Mouse (Mus musculus) limb, embryonic 12.5 days (tissue): ENCODE measurements around the gene Gm6169. TPM values are rescaled to one million over a fixed set of nuclear protein-coding genes. Genes with fewer than 3 reads are reported as not detected.

Experiments used
- ATAC-seq: fragments of 200-750 bp; cut with Nextera tagmentation; 2 replicates; pipeline ENCODE4 v1.8.0; 2017; ENCODE audit warnings: low read depth, moderate TSS enrichment; ENCODE audit not compliant: insufficient number of reproducible peaks, insufficient read depth, low FRiP score, low TSS enrichment
- H3K27ac ChIP-seq: fragments of 300-500 bp; sonication (generic); 2 replicates; pipeline ENCODE4 v1.5.1; 2016; ENCODE audit warnings: mild to moderate bottlenecking, moderate library complexity
- H3K27me3 ChIP-seq: fragments of 300-500 bp; sonication (generic); 2 replicates; pipeline ENCODE4 v1.6.1; 2016; ENCODE audit warnings: mild to moderate bottlenecking, moderate library complexity
- H3K36me3 ChIP-seq: fragments of 300-500 bp; sonication (generic); 2 replicates; pipeline ENCODE4 v1.6.1; 2016; ENCODE audit warnings: mild to moderate bottlenecking, moderate library complexity
- H3K4me1 ChIP-seq: fragments of 300-500 bp; sonication (generic); replicated peaks from 2 replicates; pipeline ENCODE4 v1.6.1; 2016
- H3K4me2 ChIP-seq: fragments of 300-500 bp; sonication (generic); 2 replicates; pipeline ENCODE4 v1.6.1; 2016; ENCODE audit warnings: mild to moderate bottlenecking, moderate library complexity
- H3K4me3 ChIP-seq: fragments of 300-500 bp; sonication (generic); replicated peaks from 2 replicates; pipeline ENCODE4 v1.5.1; 2016; ENCODE audit warnings: mild to moderate bottlenecking
- H3K9ac ChIP-seq: fragments of 300-500 bp; sonication (generic); replicated peaks from 2 replicates; pipeline ENCODE4 v1.6.1; 2016; ENCODE audit warnings: mild to moderate bottlenecking, moderate library complexity
- H3K9me3 ChIP-seq: fragments of 300-500 bp; sonication (generic); 2 replicates; pipeline ENCODE4 v1.6.1; 2016; ENCODE audit warnings: mild to moderate bottlenecking, moderate library complexity
- WGBS: fragments of 180-500 bp; shearing (Covaris S2); methylation state at CpG from one replicate; pipeline ENCODE4 v1.1.7; 2016; 5-methylcytosine and 5-hydroxymethylcytosine counted together
- polyA plus RNA-seq: library from polyadenylated mRNA; unstranded; fragments of >200 nt; fragmentation: Nextera tagmentation; extraction: Ambion mirVana; gene quantifications from 2 replicates; pipeline ENCODE4 v1.2.1, GENCODE M21; 2016

Gm6169 gene
- polyA plus RNA-seq, 1 experiment from 2014 or later: 1.3 TPM

DNA sequence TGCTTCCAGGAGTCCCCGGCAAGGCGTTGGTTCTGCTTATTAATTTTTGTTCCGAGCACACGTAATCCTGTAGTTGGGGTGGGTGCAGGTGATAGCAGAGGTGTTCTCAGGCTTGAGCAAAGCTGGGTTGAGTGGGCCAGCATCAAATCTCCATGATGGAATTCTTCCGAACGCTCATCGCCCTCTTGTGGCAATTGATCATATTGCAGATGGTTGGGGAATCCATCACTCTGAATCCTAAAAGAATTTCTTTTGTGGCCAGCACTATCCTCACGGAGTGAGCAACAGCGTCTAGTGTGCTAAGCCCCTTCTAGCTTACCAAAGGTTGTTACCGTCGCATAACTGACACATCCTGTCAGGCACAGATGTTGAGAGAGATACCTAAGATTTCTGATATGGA lies 46.4 kb downstream of the Gm6169 start:
- WGBS: 22% methylated on average over 11 of the region's 11 CpGs

DNA sequence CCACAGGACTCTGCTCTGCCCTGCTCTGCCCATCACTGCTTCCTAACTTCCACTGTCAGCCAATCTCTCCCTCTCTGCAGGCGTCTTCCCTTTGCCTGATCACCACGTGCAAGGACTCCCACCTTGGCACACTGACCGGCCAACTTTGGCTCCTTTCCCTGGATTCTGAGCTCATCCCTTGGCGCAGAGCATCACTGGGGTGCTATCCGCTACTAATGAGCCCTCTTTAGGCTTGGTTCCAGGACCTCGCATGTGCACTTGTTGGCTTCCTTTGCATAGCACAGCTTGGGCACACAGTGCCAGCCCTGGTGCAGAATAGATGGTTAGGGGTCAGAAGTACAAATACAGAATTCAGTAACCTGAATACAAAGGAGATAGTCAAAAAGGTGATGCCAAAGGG lies 47.9 kb downstream of the Gm6169 start:
- H3K9ac ChIP-seq: no peak overlapping the region
- no peak overlapping the region for H3K27ac ChIP-seq
- no peak for ATAC-seq
- no peaks in the 10 kb centered on the region for H3K36me3 ChIP-seq
- H3K9me3 ChIP-seq: no peaks in the 10 kb centered on the region
- H3K27me3 ChIP-seq: no peaks in the 10 kb centered on the region
- H3K4me1 ChIP-seq: no peaks in the 10 kb centered on the region
- WGBS: 83% methylated on average over 6 of the region's 6 CpGs
- no peak overlapping the region for H3K4me3 ChIP-seq
- H3K4me2 ChIP-seq: no peak overlapping the region

More for the DNA sequence above, 46.4 kb downstream of the Gm6169 start:
- H3K4me3 ChIP-seq: no peak overlapping the region
- no peaks in the 10 kb centered on the region for H3K4me1 ChIP-seq
- no peak overlapping the region for H3K9ac ChIP-seq
- H3K36me3 ChIP-seq: no peaks in the 10 kb centered on the region
- H3K27ac ChIP-seq: no peak overlapping the region
- H3K27me3 ChIP-seq: no peaks in the 10 kb centered on the region
- no peaks in the 10 kb centered on the region for H3K9me3 ChIP-seq
- no peak overlapping the region for H3K4me2 ChIP-seq
- ATAC-seq: no peak

Other genes with a start within 250 kb of the Gm6169 start
- 0.35 and 0.61 TPM in 2 replicates for gene Gcnt4, start 174.5 kb downstream of the Gm6169 start, polyA plus RNA-seq
- gene 1700029F12Rik, start 64.9 kb downstream of the Gm6169 start, polyA plus RNA-seq: not detected in 2 replicates
- 7.2 and 7.8 TPM in 2 replicates for gene Fam169a, start 32.0 kb downstream of the Gm6169 start, polyA plus RNA-seq
- gene Gfm2, start 38.7 kb upstream of the Gm6169 start, polyA plus RNA-seq: 35.3 and 39.3 TPM in 2 replicates
- 66.5 and 67.8 TPM in 2 replicates for gene Nsa2, start 38.7 kb upstream of the Gm6169 start, polyA plus RNA-seq
- 26.5 and 28.4 TPM in 2 replicates for gene Hexb, start 99.1 kb upstream of the Gm6169 start, polyA plus RNA-seq
- 5.8 and 6.8 TPM in 2 replicates for gene Enc1, start 141.9 kb upstream of the Gm6169 start, polyA plus RNA-seq